ENCODE assay signal across 8 mouse cellular contexts in the genomic region with DNA sequence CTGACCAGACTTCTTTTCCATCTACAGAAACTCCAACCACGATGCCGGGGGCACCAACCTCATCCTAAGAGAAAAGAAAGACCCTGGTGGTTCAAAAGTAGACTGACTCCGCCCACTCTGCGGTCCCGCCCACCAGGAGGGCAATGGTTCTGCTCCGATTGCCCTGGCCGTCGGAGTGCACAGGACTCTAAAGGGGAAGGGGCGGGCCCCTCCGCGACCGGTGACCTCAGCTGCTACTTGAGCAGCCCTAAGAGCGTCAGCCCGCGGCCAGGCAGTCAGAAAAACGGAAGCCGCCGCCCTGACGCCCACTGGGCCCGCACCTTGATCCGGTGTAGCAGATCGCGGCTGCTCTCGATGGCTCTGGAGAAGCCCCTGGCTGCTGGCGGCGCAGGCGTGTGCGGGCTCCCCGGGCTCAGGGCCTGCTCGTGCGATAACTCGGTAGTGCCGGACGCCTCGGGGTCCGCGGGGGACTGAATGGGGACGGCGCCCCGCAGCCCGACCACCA. TPM values are rescaled to one million over a fixed set of nuclear protein-coding genes. Genes with fewer than 3 reads are reported as not detected.
DNase-seq lines count a peak whose midpoint lies in the region; ATAC-seq and TF ChIP-seq lines count a peak whose summit lies in the region.

No protein-coding gene starts in this region.

- peaks cover 0 to 9% of the 10 kb centered on the region in 2 experiments; a peak in 2 of 4 replicates for H3K4me1 ChIP-seq in MEL (ENCODE audit: control insufficient read depth in 1 of 2, insufficient read depth in 2 of 2, low read length in 2 of 2)
- peaks cover 7% of the 10 kb centered on the region; the same call in 1 of the 2 replicates for H3K4me1 ChIP-seq in forebrain, embryonic 12.5 days
- peaks cover 7% of the 10 kb centered on the region for H3K4me1 ChIP-seq in heart, embryonic 16.5 days (ENCODE audit: control insufficient read depth, insufficient read depth, low read length)
- no peaks in the 10 kb centered on the region for H3K4me1 ChIP-seq in neural tube, embryonic 14.5 days (ENCODE audit: control insufficient read depth, insufficient read depth, low read length)

- peak overlapping the region; percentile 71 for H3K4me2 ChIP-seq in forebrain, embryonic 12.5 days
- H3K4me2 ChIP-seq in heart, embryonic 16.5 days (ENCODE audit: low read depth, low read length), result peak overlapping the region; percentile 87
- peak overlapping the region; percentile 59 for H3K4me2 ChIP-seq in neural tube, embryonic 14.5 days (ENCODE audit: low read depth, low read length)

- peak; percentile 94 for DNase-seq in MEL (ENCODE audit: low read depth, low spot score)
- peak; percentile 65 for DNase-seq in c-Kit-positive CD71-positive TER-119-positive erythroid progenitor cells, embryonic 14.5 days (ENCODE audit: low spot score)
- DNase-seq in kidney, postnatal 25 days, result peak; percentile 93 to 96
- DNase-seq in lung, adult 18-20 months, result peak; percentile 86 to 90
- DNase-seq in testis, postnatal 14 days (ENCODE audit: low spot score), result peak; percentile 85

- no peak for TF ChIP-seq EP300 in MEL (IDR thresholded peaks at IDR 0.05; ENCODE audit: low read depth in 1 of 2, low read length in 2 of 2)

- H3K79me2 ChIP-seq in MEL (ENCODE audit: control insufficient read depth, insufficient read depth, low read length, poor library complexity), result peaks cover 3% of the 10 kb centered on the region; the same call in 1 of the 2 replicates

- WGBS in forebrain, embryonic 12.5 days, result 0% methylated on average over 37 of the region's 41 CpGs
- 1% methylated on average over 40 of the region's 41 CpGs for WGBS in heart, embryonic 16.5 days
- under 1% methylated on average over 40 of the region's 41 CpGs for WGBS in neural tube, embryonic 14.5 days

- no peaks in the 10 kb centered on the region for H3K9me3 ChIP-seq in MEL (replicated peaks; ENCODE audit: insufficient read depth, low read length)
- H3K9me3 ChIP-seq in forebrain, embryonic 12.5 days, result no peaks in the 10 kb centered on the region
- H3K9me3 ChIP-seq in heart, embryonic 16.5 days (replicated peaks; ENCODE audit: control insufficient read depth, low read length), result no peaks in the 10 kb centered on the region
- H3K9me3 ChIP-seq in neural tube, embryonic 14.5 days (ENCODE audit: control insufficient read depth, low read length), result no peaks in the 10 kb centered on the region

- H3K9ac ChIP-seq in MEL (ENCODE audit: control insufficient read depth, low read depth, low read length, poor library complexity, severe bottlenecking), result peak overlapping the region; percentile 83
- H3K9ac ChIP-seq in forebrain, embryonic 12.5 days, result peak overlapping the region; percentile 74
- H3K9ac ChIP-seq in heart, embryonic 16.5 days (ENCODE audit: low read length), result peak overlapping the region; percentile 86
- H3K9ac ChIP-seq in neural tube, embryonic 14.5 days (replicated peaks; ENCODE audit: low read depth, low read length), result peak overlapping the region; percentile 94

- TF ChIP-seq CTCF in MEL (IDR thresholded peaks at IDR 0.05 in 2 of 3, conservative IDR thresholded peaks at IDR 0.05 in 1 of 3; ENCODE audit: control insufficient read depth in 1 of 3, insufficient read depth in 1 of 3, low read depth in 2 of 3, low read length in 3 of 3, poor library complexity in 1 of 3, severe bottlenecking in 1 of 3), result no peak

- ATAC-seq in forebrain, embryonic 12.5 days (ENCODE audit: low FRiP score), result peak; percentile 80
- ATAC-seq in heart, embryonic 16.5 days (replicated peaks; ENCODE audit: extremely low read depth, insufficient read depth, low FRiP score), result peak; percentile 83
- peak; percentile 87 for ATAC-seq in neural tube, embryonic 14.5 days (ENCODE audit: low read depth)

- H3K36me3 ChIP-seq in MEL (ENCODE audit: control insufficient read depth in 1 of 2, insufficient read depth in 2 of 2, low read length in 2 of 2), result peaks cover 0 to 12% of the 10 kb centered on the region in 2 experiments; a peak in 3 of 4 replicates
- peaks cover 4% of the 10 kb centered on the region for H3K36me3 ChIP-seq in forebrain, embryonic 12.5 days (replicated peaks)
- H3K36me3 ChIP-seq in heart, embryonic 16.5 days (ENCODE audit: control insufficient read depth, insufficient read depth), result peaks cover 5% of the 10 kb centered on the region; the same call in 1 of the 2 replicates
- H3K36me3 ChIP-seq in neural tube, embryonic 14.5 days (ENCODE audit: control insufficient read depth, insufficient read depth, low read length), result peaks cover 6% of the 10 kb centered on the region; the same call in 1 of the 2 replicates

- TF ChIP-seq RAD21 in MEL (IDR thresholded peaks at IDR 0.05; ENCODE audit: low read depth, low read length), result no peak

- TF ChIP-seq POLR2A in MEL (IDR thresholded peaks at IDR 0.05; ENCODE audit: control insufficient read depth in 1 of 2, insufficient read depth in 1 of 2, low read depth in 1 of 2, low read length in 2 of 2, poor library complexity in 1 of 2), result peak in 1 of 2 experiments; percentile 61; a peak in 1 of 4 replicates

- H3K27ac ChIP-seq in MEL (ENCODE audit: control insufficient read depth, low read depth, low read length), result peak overlapping the region; percentile 52
- peak overlapping the region; percentile 89 for H3K27ac ChIP-seq in forebrain, embryonic 12.5 days
- peak overlapping the region; percentile 86 for H3K27ac ChIP-seq in heart, embryonic 16.5 days (ENCODE audit: low read length)
- H3K27ac ChIP-seq in neural tube, embryonic 14.5 days (ENCODE audit: low read depth, low read length), result peak overlapping the region; percentile 89

- H3K27me3 ChIP-seq in MEL (ENCODE audit: control insufficient read depth in 1 of 2, insufficient read depth in 2 of 2, low read length in 2 of 2), result no peaks in the 10 kb centered on the region
- H3K27me3 ChIP-seq in forebrain, embryonic 12.5 days, result peaks cover 11% of the 10 kb centered on the region; the same call in 1 of the 2 replicates
- H3K27me3 ChIP-seq in heart, embryonic 16.5 days (ENCODE audit: control insufficient read depth, insufficient read depth, low read length), result no peaks in the 10 kb centered on the region
- no peaks in the 10 kb centered on the region for H3K27me3 ChIP-seq in neural tube, embryonic 14.5 days (ENCODE audit: control insufficient read depth, insufficient read depth, low read length)

- H3K4me3 ChIP-seq in MEL (ENCODE audit: control insufficient read depth in 1 of 2, insufficient read depth in 1 of 2, low read depth in 2 of 2, low read length in 2 of 2), result peak overlapping the region; percentile 68 to 73
- H3K4me3 ChIP-seq in forebrain, embryonic 12.5 days (replicated peaks), result peak overlapping the region; percentile 92
- peak overlapping the region; percentile 88 for H3K4me3 ChIP-seq in heart, embryonic 16.5 days (ENCODE audit: low read length)
- H3K4me3 ChIP-seq in neural tube, embryonic 14.5 days (ENCODE audit: low read depth, low read length), result peak overlapping the region; percentile 95

TF ChIP-seq in MEL, 35 proteins besides CTCF, POLR2A, EP300 and RAD21:
- TF ChIP-seq HCFC1 (IDR thresholded peaks at IDR 0.05; ENCODE audit: low read depth, low read length) (peak; percentile 37; the same call in 1 of the 2 replicates), CHD2 (IDR thresholded peaks at IDR 0.05; ENCODE audit: low read length) (no peak), TCF12 (IDR thresholded peaks at IDR 0.05; ENCODE audit: low read depth, low read length) (peak; percentile 16; the same call in 1 of the 2 replicates), UBTF (IDR thresholded peaks at IDR 0.05; ENCODE audit: borderline replicate concordance, insufficient read depth, low read depth, low read length) (0 out of 2 replicates have a peak, but pooled peaks have one; percentile 55)
TF ChIP-seq in MEL: peak in this region for 3.

RNA-seq across cellular contexts. Expression of gene Lactb, which starts 0.5 kb away (rescaled TPM):
- 27.0 and 28.9 TPM in 2 replicates for total RNA-seq in MEL (2012; rRNA removed)
- 100 to 1,000 TPM in 1 of 2 experiments, 10 to 100 TPM in 1; 36.9 to 108 TPM for polyA plus RNA-seq in MEL (2012; ENCODE audit: insufficient read depth in 1 of 2, insufficient read length in 2 of 2, low read depth in 1 of 2, low replicate concordance in 2 of 2, missing spikeins in 1 of 2)
- polyA plus RNA-seq in forebrain, embryonic 12.5 days (2016; fragmentation: Nextera tagmentation; extraction: Ambion mirVana), result 8.8 and 9.7 TPM in 2 replicates
- polyA plus RNA-seq in heart, embryonic 16.5 days (2015; fragmentation: Nextera tagmentation; extraction: Ambion mirVana), result 5.4 and 6.3 TPM in 2 replicates
- polyA plus RNA-seq in neural tube, embryonic 14.5 days (2014; fragmentation: Nextera tagmentation; extraction: Ambion mirVana), result 15.0 and 19.0 TPM in 2 replicates

RNA-seq across cellular contexts. Expression of gene Rps27l, which starts 28.9 kb away (rescaled TPM):
- 502 and 524 TPM in 2 replicates for total RNA-seq in MEL (2012; rRNA removed)
- polyA plus RNA-seq in MEL (2012; ENCODE audit: insufficient read depth in 1 of 2, insufficient read length in 2 of 2, low read depth in 1 of 2, low replicate concordance in 2 of 2, missing spikeins in 1 of 2), result 100 to 1,000 TPM in 1 of 2 experiments, not detected in 1; 469 TPM
- polyA plus RNA-seq in forebrain, embryonic 12.5 days (2016; fragmentation: Nextera tagmentation; extraction: Ambion mirVana), result 588 and 598 TPM in 2 replicates
- 437 and 444 TPM in 2 replicates for polyA plus RNA-seq in heart, embryonic 16.5 days (2015; fragmentation: Nextera tagmentation; extraction: Ambion mirVana)
- polyA plus RNA-seq in neural tube, embryonic 14.5 days (2014; fragmentation: Nextera tagmentation; extraction: Ambion mirVana), result 188 and 216 TPM in 2 replicates

RNA-seq across cellular contexts. Expression of gene Rab8b, which starts 55.3 kb away (rescaled TPM):
- 15.0 and 16.4 TPM in 2 replicates for total RNA-seq in MEL (2012; rRNA removed)
- polyA plus RNA-seq in MEL (2012; ENCODE audit: insufficient read depth in 1 of 2, insufficient read length in 2 of 2, low read depth in 1 of 2, low replicate concordance in 2 of 2, missing spikeins in 1 of 2), result 10 to 100 TPM in 1 of 2 experiments, not detected in 1; 16.1 TPM
- 50.3 and 50.7 TPM in 2 replicates for polyA plus RNA-seq in forebrain, embryonic 12.5 days (2016; fragmentation: Nextera tagmentation; extraction: Ambion mirVana)
- polyA plus RNA-seq in heart, embryonic 16.5 days (2015; fragmentation: Nextera tagmentation; extraction: Ambion mirVana), result 17.2 and 17.6 TPM in 2 replicates
- polyA plus RNA-seq in neural tube, embryonic 14.5 days (2014; fragmentation: Nextera tagmentation; extraction: Ambion mirVana), result 35.5 and 41.1 TPM in 2 replicates

Comparison
In these comparisons a context has a peak if more than half of its experiments do, and no peak if none do; other contexts are left out.
1. Peak in every context shown above with its lines: DNase-seq, ATAC-seq, H3K4me3 ChIP-seq and H3K27ac ChIP-seq.